Mouse (Mus musculus) MEL (cell line): ENCODE measurements around the gene Glyatl3.

ENCODE experiments used
- CTCF ChIP-seq, 3 experiments: IDR thresholded peaks in 2 of 3; conservative IDR thresholded peaks in 1 of 3; 2 replicates each; pipeline ENCODE4 v1.5.1; 2011 to 2012; ENCODE audit warnings: low read length in 3 of 3, low read depth in 2 of 3, mild to moderate bottlenecking in 2 of 3, improper control_type of control experiment in 1 of 3, inconsistent platforms in 1 of 3, mixed read lengths in 1 of 3, moderate library complexity in 1 of 3; ENCODE audit not compliant: control insufficient read depth in 1 of 3, insufficient read depth in 1 of 3, poor library complexity in 1 of 3, severe bottlenecking in 1 of 3
- EP300 ChIP-seq, 2 experiments: IDR thresholded peaks; 2 replicates each; pipeline ENCODE4 v1.6.1; 2011; ENCODE audit warnings: improper control_type of control experiment in 2 of 2, low read length in 2 of 2, low read depth in 1 of 2, mild to moderate bottlenecking in 1 of 2
- HCFC1 ChIP-seq: IDR thresholded peaks from 2 replicates; pipeline ENCODE4 v1.6.1; 2012; ENCODE audit warnings: low read depth, mild to moderate bottlenecking, inconsistent platforms, low read length, improper control_type of control experiment, moderate library complexity
- MAFK ChIP-seq: IDR thresholded peaks from 2 replicates; pipeline ENCODE4 v1.6.1; 2011; ENCODE audit warnings: low read depth, mild to moderate bottlenecking, low read length, improper control_type of control experiment, borderline replicate concordance
- MAZ ChIP-seq: IDR thresholded peaks from 2 replicates; pipeline ENCODE4 v1.6.1; 2012; ENCODE audit warnings: low read depth, mild to moderate bottlenecking, inconsistent platforms, low read length, improper control_type of control experiment
- MEF2A ChIP-seq: IDR thresholded peaks from 2 replicates; pipeline ENCODE4 v1.6.1; 2014; ENCODE audit warnings: low read depth, mild to moderate bottlenecking, inconsistent platforms, low read length, improper control_type of control experiment; ENCODE audit not compliant: poor library complexity, insufficient replicate concordance, severe bottlenecking; ENCODE audit errors: extremely low read depth
- MYC ChIP-seq: IDR thresholded peaks from 2 replicates; pipeline ENCODE4 v1.6.1; 2011; ENCODE audit warnings: low read depth, mild to moderate bottlenecking, low read length, improper control_type of control experiment, moderate library complexity
- POLR2A ChIP-seq, 2 experiments: IDR thresholded peaks; 2 replicates each; pipeline ENCODE4 v1.6.1; 2011 to 2012; ENCODE audit warnings: low read length in 2 of 2, mild to moderate bottlenecking in 2 of 2, control low read depth in 1 of 2, improper control_type of control experiment in 1 of 2, low read depth in 1 of 2, moderate library complexity in 1 of 2; ENCODE audit not compliant: control insufficient read depth in 1 of 2, insufficient read depth in 1 of 2, poor library complexity in 1 of 2
- POLR2AphosphoS2 ChIP-seq: IDR thresholded peaks from 2 replicates; pipeline ENCODE4 v1.6.1; 2011; ENCODE audit warnings: low read length, improper control_type of control experiment
- RCOR1 ChIP-seq: IDR thresholded peaks from 2 replicates; pipeline ENCODE4 v1.6.1; 2012; ENCODE audit warnings: low read depth, mild to moderate bottlenecking, inconsistent platforms, low read length, improper control_type of control experiment
- USF1 ChIP-seq: IDR thresholded peaks from 2 replicates; pipeline ENCODE4 v1.6.1; 2014; ENCODE audit warnings: low read depth, mild to moderate bottlenecking, inconsistent platforms, low read length, improper control_type of control experiment, moderate library complexity
- ZC3H11A ChIP-seq: IDR thresholded peaks from 2 replicates; pipeline ENCODE4 v1.6.1; 2012; ENCODE audit warnings: low read depth, mild to moderate bottlenecking, inconsistent platforms, low read length, improper control_type of control experiment

DNA sequence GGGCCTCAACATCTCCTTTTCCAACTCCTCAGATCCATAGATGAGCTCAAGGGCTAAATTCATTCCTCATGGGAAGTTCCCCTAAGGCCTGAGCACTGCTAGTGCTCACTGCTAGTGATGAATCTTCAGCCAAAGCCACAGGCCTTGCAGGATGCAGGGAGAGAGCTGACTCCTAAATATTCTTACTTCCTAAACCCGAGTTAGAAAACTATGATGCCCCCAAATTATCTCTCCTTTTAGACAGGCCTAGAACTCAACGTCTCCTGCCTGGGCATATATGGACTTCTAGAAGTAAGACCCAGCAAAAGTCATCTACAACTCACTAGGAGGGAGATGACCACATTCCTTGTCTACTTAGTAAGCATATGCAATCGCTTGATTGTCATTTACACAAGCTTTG lies 36.4 kb downstream of the Glyatl3 start:
- TF ChIP-seq CTCF (IDR thresholded peaks at IDR 0.05 in 2 of 3, conservative IDR thresholded peaks at IDR 0.05 in 1 of 3; ENCODE audit: control insufficient read depth in 1 of 3, insufficient read depth in 1 of 3, low read depth in 2 of 3, low read length in 3 of 3, poor library complexity in 1 of 3, severe bottlenecking in 1 of 3) (no peak), MEF2A (no peak), RCOR1 (no peak), MYC (no peak), POLR2AphosphoS2 (no peak), MAZ (no peak), POLR2A (IDR thresholded peaks at IDR 0.05; ENCODE audit: control insufficient read depth in 1 of 2, insufficient read depth in 1 of 2, low read depth in 1 of 2, low read length in 2 of 2, poor library complexity in 1 of 2) (no peak), MAFK (no peak), ZC3H11A (no peak), EP300 (IDR thresholded peaks at IDR 0.05; ENCODE audit: low read depth in 1 of 2, low read length in 2 of 2) (no peak), USF1 (no peak), HCFC1 (no peak)
